Mouse (Mus musculus) spleen, postnatal 36 days (tissue): ENCODE results near the gene Gm10670.
"Not testable (repeated sequence)": the region's sequence is repeated elsewhere in the genome, so short reads cannot be mapped to it uniquely, and the experiment has no call there.

Source experiments
- DNase-seq, 2 experiments: peaks; one replicate each; pipeline ENCODE4 v3.0.0; 2022; ENCODE audit warnings: low spot score in 2 of 2, mixed read lengths in 1 of 2

The Gm10670 gene

GRCm38 (mm10) chr7:20474825-20475224 lies at the start of gene Gm10670:
Gene Gm10670, minus strand, starts transcription at chr7:20474925.
- not testable (repeated sequence) for DNase-seq

GRCm38 (mm10) chr7:20510434-20510833 lies 35.7 kb upstream of the Gm10670 start, which contains the start of gene Vmn1r103:
Gene Vmn1r103, minus strand, starts transcription at chr7:20510534.
- DNase-seq, result not testable (repeated sequence)

GRCm38 (mm10) chr7:20442493-20442892 lies 32.2 kb downstream of the Gm10670 start, which contains the start of gene Vmn1r101:
Gene Vmn1r101, minus strand, starts transcription at chr7:20442593.
- not testable (repeated sequence) for DNase-seq
